Mouse (Mus musculus): ENCODE measurements around the gene Bad. TPM values are rescaled to one million over a fixed set of nuclear protein-coding genes. Genes with fewer than 3 reads are reported as not detected.
A peak's percentile ranks its signal among the peaks of the same experiment; 100 is the strongest.

Gene Bad
- total RNA-seq, 1 experiment from 2014 or later, result 21.9 TPM

- ATAC-seq (replicated peaks in 1 of 2; ENCODE audit: insufficient read depth in 1 of 2, low FRiP score in 2 of 2, low TSS enrichment in 1 of 2, low read depth in 1 of 2, poor library complexity in 2 of 2, severe bottlenecking in 2 of 2), result no peak
Observed at GRCm38 (mm10) chr19:6948186-6948585, 6.5 kb downstream of the Bad start.

GRCm38 (mm10) chr19:6949532-6949931 is 7.9 kb downstream of the Bad start:
- no peak for ATAC-seq (replicated peaks in 1 of 2; ENCODE audit: insufficient read depth in 1 of 2, low FRiP score in 2 of 2, low TSS enrichment in 1 of 2, low read depth in 1 of 2, poor library complexity in 2 of 2, severe bottlenecking in 2 of 2)

GRCm38 (mm10) chr19:6949951-6950350 is 8.3 kb downstream of the Bad start:
- ATAC-seq (replicated peaks in 1 of 2; ENCODE audit: insufficient read depth in 1 of 2, low FRiP score in 2 of 2, low TSS enrichment in 1 of 2, low read depth in 1 of 2, poor library complexity in 2 of 2, severe bottlenecking in 2 of 2), result no peak

GRCm38 (mm10) chr19:6950613-6951153 is 9.0 kb downstream of the Bad start:
- peak in 1 of 2 experiments; percentile 13; a peak in 2 of 4 replicates for ATAC-seq (replicated peaks in 1 of 2; ENCODE audit: insufficient read depth in 1 of 2, low FRiP score in 2 of 2, low TSS enrichment in 1 of 2, low read depth in 1 of 2, poor library complexity in 2 of 2, severe bottlenecking in 2 of 2)

- peak; percentile 64 to 79 for ATAC-seq (replicated peaks in 1 of 2; ENCODE audit: insufficient read depth in 1 of 2, low FRiP score in 2 of 2, low TSS enrichment in 1 of 2, low read depth in 1 of 2, poor library complexity in 2 of 2, severe bottlenecking in 2 of 2)
Observed at GRCm38 (mm10) chr19:6951381-6951968, 9.8 kb downstream of the Bad start.

- ATAC-seq (replicated peaks in 1 of 2; ENCODE audit: insufficient read depth in 1 of 2, low FRiP score in 2 of 2, low TSS enrichment in 1 of 2, low read depth in 1 of 2, poor library complexity in 2 of 2, severe bottlenecking in 2 of 2), result peak; percentile 8 to 13; a peak in 2 of 4 replicates
Observed at GRCm38 (mm10) chr19:6951994-6952711, 10.5 kb downstream of the Bad start.

- no peak for ATAC-seq (replicated peaks in 1 of 2; ENCODE audit: insufficient read depth in 1 of 2, low FRiP score in 2 of 2, low TSS enrichment in 1 of 2, low read depth in 1 of 2, poor library complexity in 2 of 2, severe bottlenecking in 2 of 2)
Observed at GRCm38 (mm10) chr19:6952712-6953037, 11.0 kb downstream of the Bad start.

- no peak for ATAC-seq (replicated peaks in 1 of 2; ENCODE audit: insufficient read depth in 1 of 2, low FRiP score in 2 of 2, low TSS enrichment in 1 of 2, low read depth in 1 of 2, poor library complexity in 2 of 2, severe bottlenecking in 2 of 2)
Observed at GRCm38 (mm10) chr19:6954046-6954445, 12.4 kb downstream of the Bad start.

GRCm38 (mm10) chr19:6955424-6955823 is 13.8 kb downstream of the Bad start:
- ATAC-seq (replicated peaks in 1 of 2; ENCODE audit: insufficient read depth in 1 of 2, low FRiP score in 2 of 2, low TSS enrichment in 1 of 2, low read depth in 1 of 2, poor library complexity in 2 of 2, severe bottlenecking in 2 of 2), result no peak

GRCm38 (mm10) chr19:6956461-6956860 is 14.8 kb downstream of the Bad start:
- ATAC-seq (replicated peaks in 1 of 2; ENCODE audit: insufficient read depth in 1 of 2, low FRiP score in 2 of 2, low TSS enrichment in 1 of 2, low read depth in 1 of 2, poor library complexity in 2 of 2, severe bottlenecking in 2 of 2), result no peak

GRCm38 (mm10) chr19:6968491-6969271 is 27.0 kb downstream of the Bad start:
- ATAC-seq (replicated peaks in 1 of 2; ENCODE audit: insufficient read depth in 1 of 2, low FRiP score in 2 of 2, low TSS enrichment in 1 of 2, low read depth in 1 of 2, poor library complexity in 2 of 2, severe bottlenecking in 2 of 2), result no peak

- no peak for ATAC-seq (replicated peaks in 1 of 2; ENCODE audit: insufficient read depth in 1 of 2, low FRiP score in 2 of 2, low TSS enrichment in 1 of 2, low read depth in 1 of 2, poor library complexity in 2 of 2, severe bottlenecking in 2 of 2)
Observed at GRCm38 (mm10) chr19:6969291-6969664, 27.6 kb downstream of the Bad start.

GRCm38 (mm10) chr19:6969665-6970381 is 28.2 kb downstream of the Bad start:
- peak in 1 of 2 experiments; percentile 18; a peak in 1 of 4 replicates for ATAC-seq (replicated peaks in 1 of 2; ENCODE audit: insufficient read depth in 1 of 2, low FRiP score in 2 of 2, low TSS enrichment in 1 of 2, low read depth in 1 of 2, poor library complexity in 2 of 2, severe bottlenecking in 2 of 2)

GRCm38 (mm10) chr19:6970460-6971085 is 28.9 kb downstream of the Bad start:
- ATAC-seq (replicated peaks in 1 of 2; ENCODE audit: insufficient read depth in 1 of 2, low FRiP score in 2 of 2, low TSS enrichment in 1 of 2, low read depth in 1 of 2, poor library complexity in 2 of 2, severe bottlenecking in 2 of 2), result no peak

GRCm38 (mm10) chr19:6971644-6972043 is 30.0 kb downstream of the Bad start:
- no peak for ATAC-seq (replicated peaks in 1 of 2; ENCODE audit: insufficient read depth in 1 of 2, low FRiP score in 2 of 2, low TSS enrichment in 1 of 2, low read depth in 1 of 2, poor library complexity in 2 of 2, severe bottlenecking in 2 of 2)

GRCm38 (mm10) chr19:6972247-6972917 is 30.7 kb downstream of the Bad start:
- ATAC-seq (replicated peaks in 1 of 2; ENCODE audit: insufficient read depth in 1 of 2, low FRiP score in 2 of 2, low TSS enrichment in 1 of 2, low read depth in 1 of 2, poor library complexity in 2 of 2, severe bottlenecking in 2 of 2), result no peak
